Mouse (Mus musculus) monocyte, adult 5-6 weeks (primary cell): Measurements from ENCODE around the gene Tyro3. TPM values are rescaled to one million over a fixed set of nuclear protein-coding genes. Genes with fewer than 3 reads are reported as not detected.

Source experiments
- ATAC-seq: fragments of 153-309, 156-312 bp; replicated peaks from 2 replicates; pipeline ENCODE4 v1.8.0; 2017; ENCODE audit warnings: mild to moderate bottlenecking; ENCODE audit not compliant: low TSS enrichment, insufficient number of reproducible peaks, severe bottlenecking, poor library complexity, low FRiP score
- total RNA-seq: library from RNA; stranded (forward); fragments of 200-1000, 200-491, 200-594 nt; gene quantifications from 3 replicates; pipeline ENCODE4 v1.2.3, GENCODE M21; 2017

Gene Tyro3
- total RNA-seq, 1 experiment from 2014 or later = 0.67 TPM

DNA sequence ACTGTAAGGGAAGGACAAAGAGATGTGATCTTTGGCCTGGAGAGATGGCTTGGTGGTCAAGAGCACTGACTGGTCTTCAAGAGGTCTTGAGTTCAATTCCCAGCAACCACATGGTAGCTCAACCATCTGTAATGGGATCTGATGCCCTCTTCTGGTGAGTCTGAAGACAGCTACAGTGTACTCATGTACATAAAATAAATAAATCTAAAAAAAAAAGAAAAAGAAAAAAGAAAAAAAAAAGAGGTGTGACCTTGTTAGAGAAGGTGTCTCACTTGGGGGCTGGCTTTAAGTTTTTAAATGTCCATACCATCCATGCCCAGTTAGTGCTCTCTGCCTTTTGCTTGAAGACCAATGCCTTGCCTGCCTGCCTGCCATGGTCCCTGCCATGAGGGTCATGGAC lies 42.5 kb downstream of the Tyro3 start:
- ATAC-seq = no peak

GRCm38 (mm10) chr2:119842000-119842399 lies 44.5 kb downstream of the Tyro3 start:
- no peak for ATAC-seq

DNA sequence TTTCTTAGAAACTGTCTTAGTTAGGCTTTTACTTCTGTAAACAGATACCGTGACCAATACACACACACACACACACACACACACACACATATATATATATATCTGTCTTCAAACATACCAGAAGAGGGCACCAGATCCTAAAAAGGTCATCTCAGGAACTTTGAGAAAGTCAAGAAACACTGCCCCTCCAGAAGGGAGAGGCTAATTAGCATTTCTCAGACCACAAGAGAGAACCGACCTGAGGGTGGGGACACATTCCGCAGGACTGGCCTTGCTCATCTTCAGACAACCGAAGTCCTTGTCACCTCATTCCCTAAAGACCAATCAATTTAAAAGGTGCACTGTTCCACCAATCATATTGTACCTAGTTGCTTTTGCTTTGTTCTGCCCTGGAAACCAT lies 46.0 kb downstream of the Tyro3 start:
- no peak for ATAC-seq

- ATAC-seq = no peak
Measured at GRCm38 (mm10) chr2:119845882-119846546, 48.5 kb downstream of the Tyro3 start.

GRCm38 (mm10) chr2:119846929-119847328 lies 49.4 kb downstream of the Tyro3 start:
- ATAC-seq = no peak

GRCm38 (mm10) chr2:119853811-119854210 lies 56.3 kb downstream of the Tyro3 start:
- ATAC-seq = no peak

DNA sequence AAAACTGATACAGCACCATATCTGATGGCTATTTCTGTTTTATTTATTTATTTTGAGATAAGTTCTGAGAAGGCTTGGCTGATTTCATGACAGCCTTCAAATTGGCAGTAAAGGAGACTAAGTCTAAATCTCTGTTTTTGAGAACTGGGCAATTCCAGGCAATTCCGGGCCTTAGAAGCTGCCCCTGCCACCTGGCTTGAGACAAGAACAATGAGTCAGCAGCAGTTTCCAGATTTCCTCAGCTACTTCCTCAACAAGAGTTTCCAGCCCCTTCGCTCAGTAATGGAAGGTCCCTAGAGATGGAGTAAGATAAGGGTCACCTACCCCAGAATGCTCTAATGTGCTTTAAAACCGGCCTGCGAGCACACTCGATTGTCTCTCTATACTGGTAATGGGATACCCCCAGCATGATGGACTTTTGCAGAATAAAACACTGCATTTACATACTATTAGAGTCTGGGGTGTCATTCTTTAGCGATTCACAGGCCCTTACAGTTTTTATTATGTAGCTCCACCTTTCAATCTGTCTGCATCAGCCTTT lies 57.8 kb downstream of the Tyro3 start:
- no peak for ATAC-seq

GRCm38 (mm10) chr2:119857341-119857740 lies 59.8 kb downstream of the Tyro3 start:
- no peak for ATAC-seq

GRCm38 (mm10) chr2:119864484-119864883 lies 67.0 kb downstream of the Tyro3 start:
- no peak for ATAC-seq

Other genes starting within 250 kb of the Tyro3 start
- gene Nusap1, start 179.4 kb upstream of the Tyro3 start, total RNA-seq = 0.67 to 2.8 TPM (median 1.3 TPM) in 3 replicates
- 0.67 to 1.1 TPM in 2 of 3 replicates, not detected in the other for gene Oip5, start 179.3 kb upstream of the Tyro3 start, total RNA-seq
- gene Ndufaf1, start 134.9 kb upstream of the Tyro3 start, total RNA-seq = 8.3 to 19.7 TPM (median 14.0 TPM) in 3 replicates
- 30.6 to 44.2 TPM (median 35.3 TPM) in 3 replicates for gene Rtf1, start 122.7 kb upstream of the Tyro3 start, total RNA-seq
- 0.32 TPM in 1 of 3 replicates, not detected in the others for gene Itpka, start 55.4 kb upstream of the Tyro3 start, total RNA-seq
- gene Ltk, start 37.3 kb upstream of the Tyro3 start, total RNA-seq = 0.21 to 0.87 TPM in 2 of 3 replicates, not detected in the other
- 5.3 to 13.1 TPM (median 8.3 TPM) in 3 replicates for gene Rpap1, start 10.2 kb upstream of the Tyro3 start, total RNA-seq
- gene Mga, start 99.5 kb downstream of the Tyro3 start, total RNA-seq = 57.4 to 66.3 TPM (median 60.3 TPM) in 3 replicates
- gene Mapkbp1, start 175.0 kb downstream of the Tyro3 start, total RNA-seq = 2.7 to 7.1 TPM (median 3.2 TPM) in 3 replicates
- gene Jmjd7, start 229.8 kb downstream of the Tyro3 start, total RNA-seq = 3.5 to 6.9 TPM (median 6.0 TPM) in 3 replicates
- gene Gm28042, start 229.8 kb downstream of the Tyro3 start, total RNA-seq = 0.57 to 1.3 TPM in 2 of 3 replicates, not detected in the other
- 1.5 to 4.7 TPM (median 2.4 TPM) in 3 replicates for gene Pla2g4b, start 235.7 kb downstream of the Tyro3 start, total RNA-seq